Mouse (Mus musculus) heart, embryonic 14.5 days (tissue): Measurements from ENCODE around the gene Rtraf. TPM values are rescaled to one million over a fixed set of nuclear protein-coding genes. Genes with fewer than 3 reads are reported as not detected.
A peak's percentile ranks its signal among the peaks of the same experiment; 100 is the strongest.

ENCODE experiments used
- ATAC-seq: fragments of 200-750 bp; cut with Nextera tagmentation; 2 replicates; pipeline ENCODE4 v1.8.0; 2017; ENCODE audit warnings: low read depth, moderate TSS enrichment; ENCODE audit not compliant: insufficient number of reproducible peaks, insufficient read depth, low FRiP score
- H3K27ac ChIP-seq, 2 experiments: fragments of 200-500 bp in 1 of 2; fragments of 300-500 bp in 1 of 2; sonication (generic) in 1 of 2; replicated peaks in 1 of 2; 2 replicates each; pipeline ENCODE4 v1.5.1; 2012 to 2014; ENCODE audit warnings: low read depth in 2 of 2, low read length in 2 of 2, control low read depth in 1 of 2, mild to moderate bottlenecking in 1 of 2, mixed read lengths in 1 of 2; ENCODE audit not compliant: control insufficient read depth in 1 of 2, insufficient read depth in 1 of 2
- H3K27me3 ChIP-seq: fragments of 300-500 bp; sonication (generic); 2 replicates; pipeline ENCODE4 v1.6.1; 2014; ENCODE audit warnings: mild to moderate bottlenecking, low read length, control low read depth; ENCODE audit not compliant: control insufficient read depth, insufficient read depth
- H3K36me3 ChIP-seq: fragments of 300-500 bp; sonication (generic); 2 replicates; pipeline ENCODE4 v1.6.1; 2014; ENCODE audit warnings: mild to moderate bottlenecking, control low read depth, low read length, mixed read lengths; ENCODE audit not compliant: control insufficient read depth, insufficient read depth
- H3K4me1 ChIP-seq, 2 experiments: fragments of 200-500 bp in 1 of 2; fragments of 300-500 bp in 1 of 2; sonication (generic) in 1 of 2; 2 replicates each; pipeline ENCODE4 v1.6.1; 2012 to 2014; ENCODE audit warnings: low read length in 2 of 2, control low read depth in 1 of 2, mixed read lengths in 1 of 2; ENCODE audit not compliant: control insufficient read depth in 2 of 2, insufficient read depth in 2 of 2
- H3K4me2 ChIP-seq: fragments of 300-500 bp; sonication (generic); 2 replicates; pipeline ENCODE4 v1.6.1; 2014; ENCODE audit warnings: mild to moderate bottlenecking, low read length
- H3K4me3 ChIP-seq, 2 experiments: fragments of 200-500 bp in 1 of 2; fragments of 300-500 bp in 1 of 2; sonication (generic) in 1 of 2; 2 replicates each; pipeline ENCODE4 v1.5.1; 2012 to 2014; ENCODE audit warnings: low read length in 2 of 2, mild to moderate bottlenecking in 2 of 2, control low read depth in 1 of 2, low read depth in 1 of 2, moderate library complexity in 1 of 2; ENCODE audit not compliant: control insufficient read depth in 1 of 2, insufficient read depth in 1 of 2
- H3K9ac ChIP-seq: fragments of 300-500 bp; sonication (generic); 2 replicates; pipeline ENCODE4 v1.6.1; 2014; ENCODE audit warnings: mild to moderate bottlenecking, low read length
- H3K9me3 ChIP-seq: fragments of 300-500 bp; sonication (generic); 2 replicates; pipeline ENCODE4 v1.6.1; 2016; ENCODE audit warnings: low read length, control low read depth; ENCODE audit not compliant: control insufficient read depth
- WGBS: fragments of 180-500 bp; shearing (Covaris S2); extraction: QIAGEN DNeasy Blood & Tissue Kit; methylation state at CpG from one replicate; pipeline ENCODE4 v1.1.7; 2014; 5-methylcytosine and 5-hydroxymethylcytosine counted together
- polyA plus RNA-seq: library from polyadenylated mRNA; unstranded; fragments of >200 nt; fragmentation: Nextera tagmentation; extraction: Ambion mirVana; gene quantifications from 2 replicates; pipeline ENCODE4 v1.2.1, GENCODE M21; 2014

Rtraf gene
- polyA plus RNA-seq, 1 experiment from 2014 or later, result 202 TPM

GRCm38 (mm10) chr14:19809934-19810333 is 13.7 kb downstream of the Rtraf start:
- ATAC-seq, result no peak
- no peak overlapping the region for H3K4me2 ChIP-seq
- peaks cover 79% of the 10 kb centered on the region for H3K36me3 ChIP-seq
- H3K4me3 ChIP-seq, result no peak overlapping the region
- H3K4me1 ChIP-seq, result peaks cover 0 to 6% of the 10 kb centered on the region in 2 experiments; a peak in 1 of 4 replicates
- 38% methylated on average over 10 of the region's 10 CpGs for WGBS
- H3K9me3 ChIP-seq, result no peaks in the 10 kb centered on the region
- H3K9ac ChIP-seq, result no peak overlapping the region
- H3K27ac ChIP-seq, result no peak overlapping the region
- no peaks in the 10 kb centered on the region for H3K27me3 ChIP-seq

GRCm38 (mm10) chr14:19807858-19808257 is 15.8 kb downstream of the Rtraf start:
- no peak overlapping the region for H3K4me2 ChIP-seq
- no peaks in the 10 kb centered on the region for H3K27me3 ChIP-seq
- H3K27ac ChIP-seq, result no peak overlapping the region
- H3K9me3 ChIP-seq, result no peaks in the 10 kb centered on the region
- H3K36me3 ChIP-seq, result peaks cover 75% of the 10 kb centered on the region
- H3K4me3 ChIP-seq, result no peak overlapping the region
- no peak for ATAC-seq
- H3K9ac ChIP-seq, result no peak overlapping the region
- H3K4me1 ChIP-seq, result peaks cover 3 to 13% of the 10 kb centered on the region in 2 experiments; a peak in 2 of 4 replicates
- WGBS, result 92% methylated on average over 2 of the region's 2 CpGs

- Histone ChIP-seq H3K4me1 (peaks cover 3 to 13% of the 10 kb centered on the region in 2 experiments; a peak in 2 of 4 replicates), H3K27ac (no peak overlapping the region), H3K9ac (no peak overlapping the region), H3K4me3 (no peak overlapping the region), H3K27me3 (no peaks in the 10 kb centered on the region), H3K36me3 (peaks cover 74% of the 10 kb centered on the region), H3K9me3 (no peaks in the 10 kb centered on the region), H3K4me2 (no peak overlapping the region)
- ATAC-seq, result no peak
- 79% methylated on average over 3 of the region's 3 CpGs for WGBS
Observed at GRCm38 (mm10) chr14:19807339-19807738, 16.3 kb downstream of the Rtraf start.

GRCm38 (mm10) chr14:19803623-19804022 is 20.0 kb downstream of the Rtraf start:
- 34% methylated on average over 10 of the region's 10 CpGs for WGBS
- Histone ChIP-seq H3K27ac (no peak overlapping the region), H3K4me2 (no peak overlapping the region), H3K9me3 (no peaks in the 10 kb centered on the region), H3K4me3 (no peak overlapping the region), H3K36me3 (peaks cover 82% of the 10 kb centered on the region), H3K27me3 (no peaks in the 10 kb centered on the region), H3K4me1 (peaks cover 3 to 7% of the 10 kb centered on the region in 2 experiments; a peak in 2 of 4 replicates), H3K9ac (no peak overlapping the region)
- 0 out of 2 replicates have a peak, but pooled peaks have one; percentile 62 for ATAC-seq

- no peak overlapping the region for H3K27ac ChIP-seq
- H3K9me3 ChIP-seq, result no peaks in the 10 kb centered on the region
- H3K4me1 ChIP-seq, result peaks cover 3 to 7% of the 10 kb centered on the region in 2 experiments; a peak in 2 of 4 replicates
- no peak overlapping the region for H3K4me2 ChIP-seq
- no peak overlapping the region for H3K9ac ChIP-seq
- H3K4me3 ChIP-seq, result no peak overlapping the region
- peaks cover 85% of the 10 kb centered on the region for H3K36me3 ChIP-seq
- no peaks in the 10 kb centered on the region for H3K27me3 ChIP-seq
- no peak for ATAC-seq
- 55% methylated on average over 4 of the region's 4 CpGs for WGBS
Observed at GRCm38 (mm10) chr14:19803222-19803621, 20.4 kb downstream of the Rtraf start.

- ATAC-seq, result no peak
- H3K27me3 ChIP-seq, result no peaks in the 10 kb centered on the region
- no peaks in the 10 kb centered on the region for H3K9me3 ChIP-seq
- no peak overlapping the region for H3K4me3 ChIP-seq
- peaks cover 3 to 7% of the 10 kb centered on the region in 2 experiments; a peak in 2 of 4 replicates for H3K4me1 ChIP-seq
- no peak overlapping the region for H3K9ac ChIP-seq
- no peak overlapping the region for H3K4me2 ChIP-seq
- 84% methylated on average over 8 of the region's 8 CpGs for WGBS
- H3K36me3 ChIP-seq, result peaks cover 86% of the 10 kb centered on the region
- no peak overlapping the region for H3K27ac ChIP-seq
Observed at GRCm38 (mm10) chr14:19801474-19802215, 22.0 kb downstream of the Rtraf start.

GRCm38 (mm10) chr14:19800485-19800884 is 23.1 kb downstream of the Rtraf start:
- Histone ChIP-seq H3K9me3 (no peaks in the 10 kb centered on the region), H3K27ac (no peak overlapping the region), H3K9ac (no peak overlapping the region), H3K4me1 (peaks cover 5 to 7% of the 10 kb centered on the region in 2 experiments; a peak in 2 of 4 replicates), H3K27me3 (no peaks in the 10 kb centered on the region), H3K36me3 (peaks cover 79% of the 10 kb centered on the region), H3K4me2 (no peak overlapping the region), H3K4me3 (no peak overlapping the region)
- no peak for ATAC-seq
- WGBS, result 46% methylated on average over 2 of the region's 2 CpGs
